Mouse (Mus musculus): Measurements from ENCODE around the gene Aqr. TPM values are rescaled to one million over a fixed set of nuclear protein-coding genes. Genes with fewer than 3 reads are reported as not detected.
A peak's percentile ranks its signal among the peaks of the same experiment; 100 is the strongest.

Aqr gene
- polyA plus RNA-seq, 1 experiment from 2014 or later = 54.9 TPM

GRCm38 (mm10) chr2:114136755-114137154, 50.1 kb downstream of the Aqr start:
- 94% methylated on average over 9 of the region's 9 CpGs for WGBS
- H3K27ac ChIP-seq = no peak overlapping the region
- H3K9ac ChIP-seq (replicated peaks) = no peak overlapping the region
- ATAC-seq (ENCODE audit: insufficient number of reproducible peaks, insufficient read depth, low FRiP score, low TSS enrichment, low read depth) = no peak
- H3K4me2 ChIP-seq = no peak overlapping the region
- H3K36me3 ChIP-seq = peaks cover 87% of the 10 kb centered on the region
- H3K4me3 ChIP-seq (replicated peaks) = no peak overlapping the region
- no peaks in the 10 kb centered on the region for H3K27me3 ChIP-seq
- H3K9me3 ChIP-seq = no peaks in the 10 kb centered on the region
- no peaks in the 10 kb centered on the region for H3K4me1 ChIP-seq (replicated peaks)

GRCm38 (mm10) chr2:114135777-114136176, 51.0 kb downstream of the Aqr start:
- H3K27ac ChIP-seq = no peak overlapping the region
- no peak overlapping the region for H3K4me2 ChIP-seq
- H3K9me3 ChIP-seq = no peaks in the 10 kb centered on the region
- no peak overlapping the region for H3K4me3 ChIP-seq (replicated peaks)
- 78% methylated on average over 2 of the region's 2 CpGs for WGBS
- peaks cover 84% of the 10 kb centered on the region for H3K36me3 ChIP-seq
- H3K9ac ChIP-seq (replicated peaks) = no peak overlapping the region
- no peaks in the 10 kb centered on the region for H3K27me3 ChIP-seq
- no peaks in the 10 kb centered on the region for H3K4me1 ChIP-seq (replicated peaks)
- ATAC-seq (ENCODE audit: insufficient number of reproducible peaks, insufficient read depth, low FRiP score, low TSS enrichment, low read depth) = 0 out of 2 replicates have a peak, but pooled peaks have one; percentile 37

- WGBS = 97% methylated on average over 4 of the region's 4 CpGs
- Histone ChIP-seq H3K27ac (no peak overlapping the region), H3K4me1 (replicated peaks) (no peaks in the 10 kb centered on the region), H3K27me3 (no peaks in the 10 kb centered on the region), H3K4me3 (replicated peaks) (no peak overlapping the region), H3K9me3 (no peaks in the 10 kb centered on the region), H3K36me3 (peaks cover 90% of the 10 kb centered on the region), H3K4me2 (no peak overlapping the region), H3K9ac (replicated peaks) (no peak overlapping the region)
- no peak for ATAC-seq (ENCODE audit: insufficient number of reproducible peaks, insufficient read depth, low FRiP score, low TSS enrichment, low read depth)
These were observed 53.5 kb downstream of the Aqr start for GRCm38 (mm10) chr2:114133355-114133754.

- H3K36me3 ChIP-seq = peaks cover 83% of the 10 kb centered on the region
- H3K9ac ChIP-seq (replicated peaks) = no peak overlapping the region
- H3K27me3 ChIP-seq = no peaks in the 10 kb centered on the region
- ATAC-seq (ENCODE audit: insufficient number of reproducible peaks, insufficient read depth, low FRiP score, low TSS enrichment, low read depth) = no peak
- WGBS = 92% methylated on average over 13 of the region's 13 CpGs
- H3K4me2 ChIP-seq = no peak overlapping the region
- no peak overlapping the region for H3K27ac ChIP-seq
- H3K4me3 ChIP-seq (replicated peaks) = no peak overlapping the region
- H3K9me3 ChIP-seq = no peaks in the 10 kb centered on the region
- H3K4me1 ChIP-seq (replicated peaks) = no peaks in the 10 kb centered on the region
These were observed 56.2 kb downstream of the Aqr start for GRCm38 (mm10) chr2:114130657-114131056.

GRCm38 (mm10) chr2:114123304-114123703, 63.5 kb downstream of the Aqr start:
- ATAC-seq (ENCODE audit: insufficient number of reproducible peaks, insufficient read depth, low FRiP score, low TSS enrichment, low read depth) = no peak
- no peaks in the 10 kb centered on the region for H3K27me3 ChIP-seq
- H3K4me3 ChIP-seq (replicated peaks) = no peak overlapping the region
- H3K36me3 ChIP-seq = peaks cover 77% of the 10 kb centered on the region
- no peak overlapping the region for H3K9ac ChIP-seq (replicated peaks)
- no peak overlapping the region for H3K4me2 ChIP-seq
- H3K4me1 ChIP-seq (replicated peaks) = no peaks in the 10 kb centered on the region
- WGBS = 89% methylated on average over 4 of the region's 4 CpGs
- no peak overlapping the region for H3K27ac ChIP-seq
- H3K9me3 ChIP-seq = no peaks in the 10 kb centered on the region

- no peaks in the 10 kb centered on the region for H3K4me1 ChIP-seq (replicated peaks)
- WGBS = 84% methylated on average over 7 of the region's 7 CpGs
- no peak overlapping the region for H3K27ac ChIP-seq
- no peak overlapping the region for H3K4me3 ChIP-seq (replicated peaks)
- ATAC-seq (ENCODE audit: insufficient number of reproducible peaks, insufficient read depth, low FRiP score, low TSS enrichment, low read depth) = no peak
- H3K9me3 ChIP-seq = no peaks in the 10 kb centered on the region
- H3K27me3 ChIP-seq = no peaks in the 10 kb centered on the region
- no peak overlapping the region for H3K9ac ChIP-seq (replicated peaks)
- no peak overlapping the region for H3K4me2 ChIP-seq
- peaks cover 72% of the 10 kb centered on the region for H3K36me3 ChIP-seq
These were observed 67.4 kb downstream of the Aqr start for GRCm38 (mm10) chr2:114119451-114119850.

GRCm38 (mm10) chr2:114117665-114118064, 69.2 kb downstream of the Aqr start:
- Histone ChIP-seq H3K4me2 (no peak overlapping the region), H3K27ac (no peak overlapping the region), H3K27me3 (no peaks in the 10 kb centered on the region), H3K9ac (replicated peaks) (no peak overlapping the region), H3K4me1 (replicated peaks) (no peaks in the 10 kb centered on the region), H3K4me3 (replicated peaks) (no peak overlapping the region), H3K9me3 (no peaks in the 10 kb centered on the region), H3K36me3 (peaks cover 74% of the 10 kb centered on the region)
- 88% methylated on average over 3 of the region's 3 CpGs for WGBS
- ATAC-seq (ENCODE audit: insufficient number of reproducible peaks, insufficient read depth, low FRiP score, low TSS enrichment, low read depth) = no peak

- Histone ChIP-seq H3K27ac (no peak overlapping the region), H3K27me3 (no peaks in the 10 kb centered on the region), H3K9ac (replicated peaks) (no peak overlapping the region), H3K4me1 (replicated peaks) (no peaks in the 10 kb centered on the region), H3K9me3 (no peaks in the 10 kb centered on the region), H3K4me3 (replicated peaks) (no peak overlapping the region), H3K36me3 (peaks cover 74% of the 10 kb centered on the region), H3K4me2 (no peak overlapping the region)
- ATAC-seq (ENCODE audit: insufficient number of reproducible peaks, insufficient read depth, low FRiP score, low TSS enrichment, low read depth) = no peak
- 97% methylated on average over 3 of the region's 3 CpGs for WGBS
These were observed 69.6 kb downstream of the Aqr start for GRCm38 (mm10) chr2:114117235-114117634.

GRCm38 (mm10) chr2:114115563-114115962, 71.3 kb downstream of the Aqr start:
- no peak for ATAC-seq (ENCODE audit: insufficient number of reproducible peaks, insufficient read depth, low FRiP score, low TSS enrichment, low read depth)
- Histone ChIP-seq H3K4me2 (no peak overlapping the region), H3K27ac (no peak overlapping the region), H3K4me1 (replicated peaks) (no peaks in the 10 kb centered on the region), H3K9me3 (no peaks in the 10 kb centered on the region), H3K4me3 (replicated peaks) (no peak overlapping the region), H3K27me3 (no peaks in the 10 kb centered on the region), H3K9ac (replicated peaks) (no peak overlapping the region), H3K36me3 (peaks cover 68% of the 10 kb centered on the region)
- WGBS = 95% methylated on average over 4 of the region's 4 CpGs

- no peak for ATAC-seq (ENCODE audit: insufficient number of reproducible peaks, insufficient read depth, low FRiP score, low TSS enrichment, low read depth)
- no peaks in the 10 kb centered on the region for H3K27me3 ChIP-seq
- 90% methylated on average over 23 of the region's 23 CpGs for WGBS
- no peak overlapping the region for H3K27ac ChIP-seq
- H3K36me3 ChIP-seq = peaks cover 88% of the 10 kb centered on the region
- no peak overlapping the region for H3K4me2 ChIP-seq
- H3K4me1 ChIP-seq (replicated peaks) = no peaks in the 10 kb centered on the region
- no peak overlapping the region for H3K9ac ChIP-seq (replicated peaks)
- H3K4me3 ChIP-seq (replicated peaks) = no peak overlapping the region
- H3K9me3 ChIP-seq = no peaks in the 10 kb centered on the region
These were observed 79.2 kb downstream of the Aqr start for GRCm38 (mm10) chr2:114107288-114108278.

- ATAC-seq (ENCODE audit: insufficient number of reproducible peaks, insufficient read depth, low FRiP score, low TSS enrichment, low read depth) = no peak
- no peak overlapping the region for H3K9ac ChIP-seq (replicated peaks)
- no peaks in the 10 kb centered on the region for H3K9me3 ChIP-seq
- no peak overlapping the region for H3K4me2 ChIP-seq
- WGBS = 91% methylated on average over 8 of the region's 8 CpGs
- no peak overlapping the region for H3K4me3 ChIP-seq (replicated peaks)
- peaks cover 92% of the 10 kb centered on the region for H3K36me3 ChIP-seq
- H3K27me3 ChIP-seq = no peaks in the 10 kb centered on the region
- H3K27ac ChIP-seq = no peak overlapping the region
- H3K4me1 ChIP-seq (replicated peaks) = no peaks in the 10 kb centered on the region
These were observed 80.4 kb downstream of the Aqr start for GRCm38 (mm10) chr2:114106383-114106782.

All from limb, embryonic 12.5 days (tissue).